Mouse (Mus musculus) right cerebral cortex, postnatal 36 days (tissue): Measurements from ENCODE around the gene Srm.

Source experiments
- DNase-seq, 2 experiments: peaks; one replicate each; pipeline ENCODE4 v3.0.0; 2022; ENCODE audit warnings: low spot score in 2 of 2, mixed read lengths in 1 of 2

Gene Srm

GRCm38 (mm10) chr4:148601871-148602270, 10.6 kb downstream of the Srm start:
- no peak for DNase-seq

- no peak for DNase-seq
These were observed 11.2 kb downstream of the Srm start, which contains the start of gene Masp2 for GRCm38 (mm10) chr4:148602357-148603120. TSS of gene Masp2 (plus strand) at chr4:148602554.

GRCm38 (mm10) chr4:148603376-148604139, 12.3 kb downstream of the Srm start:
- no peak for DNase-seq

- peak; percentile 73 to 78 for DNase-seq
These were observed 12.8 kb downstream of the Srm start for GRCm38 (mm10) chr4:148604141-148604540.

GRCm38 (mm10) chr4:148604541-148605165, 13.3 kb downstream of the Srm start:
- no peak for DNase-seq

GRCm38 (mm10) chr4:148607758-148608157, 16.5 kb downstream of the Srm start:
- DNase-seq: peak in 1 of 2 experiments; percentile 49

GRCm38 (mm10) chr4:148609805-148610204, 18.5 kb downstream of the Srm start:
- no peak for DNase-seq

GRCm38 (mm10) chr4:148610631-148611364, 19.5 kb downstream of the Srm start:
- no peak for DNase-seq

- DNase-seq: no peak
These were observed 21.3 kb downstream of the Srm start for GRCm38 (mm10) chr4:148612557-148612956.

- no peak for DNase-seq
These were observed 22.4 kb downstream of the Srm start for GRCm38 (mm10) chr4:148613738-148614137.

GRCm38 (mm10) chr4:148619805-148620204, 28.5 kb downstream of the Srm start:
- no peak for DNase-seq

- no peak for DNase-seq
These were observed 29.4 kb downstream of the Srm start for GRCm38 (mm10) chr4:148620718-148621117.

- no peak for DNase-seq
These were observed 31.2 kb downstream of the Srm start for GRCm38 (mm10) chr4:148622485-148622884.

GRCm38 (mm10) chr4:148623609-148624008, 32.3 kb downstream of the Srm start:
- no peak for DNase-seq

GRCm38 (mm10) chr4:148625010-148625409, 33.7 kb downstream of the Srm start:
- DNase-seq: no peak

GRCm38 (mm10) chr4:148625756-148626622, 34.7 kb downstream of the Srm start:
- no peak for DNase-seq

GRCm38 (mm10) chr4:148626623-148627185, 35.4 kb downstream of the Srm start, which contains the start of gene Tardbp:
TSS of gene Tardbp (minus strand) at chr4:148627019.
- peak; percentile 89 for DNase-seq

- no peak for DNase-seq
These were observed 35.9 kb downstream of the Srm start for GRCm38 (mm10) chr4:148627246-148627645.

- no peak for DNase-seq
These were observed 40.9 kb downstream of the Srm start for GRCm38 (mm10) chr4:148632013-148632692.
